Mouse (Mus musculus) myocyte (in vitro differentiated cells): Measurements from ENCODE around the gene Fdx1.

Experiments
- CEBPB ChIP-seq: IDR thresholded peaks from 2 replicates; pipeline ENCODE4 v1.6.1; 2011; ENCODE audit warnings: mild to moderate bottlenecking, moderate library complexity; ENCODE audit not compliant: poor library complexity, insufficient read depth, severe bottlenecking
- E2F4 ChIP-seq: IDR thresholded peaks from one replicate; pipeline ENCODE4 v1.6.1; 2011; ENCODE audit warnings: mild to moderate bottlenecking, control low read depth, moderate library complexity; ENCODE audit not compliant: insufficient read depth
- MAX ChIP-seq: IDR thresholded peaks from one replicate; pipeline ENCODE4 v1.6.1; 2011; ENCODE audit warnings: low read depth, mild to moderate bottlenecking, control low read depth
- MYOD1 ChIP-seq, 3 experiments: IDR thresholded peaks; one replicate each; pipeline ENCODE4 v1.6.1; 2011; ENCODE audit warnings: control low read depth in 2 of 3, low read depth in 2 of 3, mild to moderate bottlenecking in 2 of 3, moderate library complexity in 1 of 3; ENCODE audit not compliant: insufficient read length in 2 of 3, control insufficient read depth in 1 of 3
- POLR2A ChIP-seq: IDR thresholded peaks from one replicate; pipeline ENCODE4 v1.6.1; 2011; ENCODE audit warnings: low read depth, mild to moderate bottlenecking, control low read depth, moderate library complexity; ENCODE audit not compliant: insufficient read length
- POLR2AphosphoS2 ChIP-seq: IDR thresholded peaks from one replicate; pipeline ENCODE4 v1.6.1; 2011; ENCODE audit warnings: low read depth, control low read depth; ENCODE audit not compliant: insufficient read length
- REST ChIP-seq: IDR thresholded peaks from one replicate; pipeline ENCODE4 v1.6.1; 2011; ENCODE audit warnings: mild to moderate bottlenecking, control low read depth, moderate library complexity; ENCODE audit not compliant: insufficient read depth, insufficient read length
- USF1 ChIP-seq: IDR thresholded peaks from one replicate; pipeline ENCODE4 v1.6.1; 2011; ENCODE audit warnings: low read depth, mild to moderate bottlenecking, control low read depth, moderate library complexity

DNA sequence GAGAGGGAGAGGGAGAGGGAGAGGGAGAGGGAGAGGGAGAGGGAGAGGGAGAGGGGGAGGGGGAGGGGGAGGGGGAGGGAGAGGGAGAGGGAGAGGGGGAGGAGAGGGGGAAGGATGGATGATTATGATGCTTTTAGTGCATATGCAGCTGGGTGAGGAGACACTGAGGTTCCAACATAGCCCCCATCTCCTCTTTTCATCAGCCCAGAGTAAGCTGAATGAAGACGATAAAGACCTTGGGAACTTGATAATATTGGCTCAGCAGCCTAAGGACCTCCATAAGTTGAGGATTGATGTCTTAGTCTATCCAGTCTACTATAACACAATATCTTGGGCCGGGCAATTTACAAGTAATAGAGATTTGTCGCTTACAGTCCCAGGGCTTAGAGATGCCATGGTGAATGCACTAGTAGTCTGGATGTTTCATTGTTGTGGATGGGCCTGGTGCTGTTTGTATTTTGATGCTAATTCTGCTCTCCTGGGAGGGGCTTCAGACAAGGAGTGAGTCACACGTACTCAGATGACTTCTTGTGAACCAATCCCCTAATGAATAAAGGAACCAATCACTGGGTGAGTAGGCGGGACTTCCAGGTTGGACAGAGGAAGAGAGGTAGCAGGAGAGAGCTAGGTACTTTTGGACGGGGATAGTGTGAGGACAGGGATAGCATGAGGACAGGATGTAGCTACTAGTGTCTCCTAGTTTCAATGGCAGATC is 15.3 kb upstream of the Fdx1 start:
- no peak for TF ChIP-seq POLR2A
- TF ChIP-seq CEBPB, result no peak
- no peak for TF ChIP-seq E2F4
- TF ChIP-seq MYOD1 (IDR thresholded peaks at IDR 0.05; ENCODE audit: control insufficient read depth in 1 of 3, insufficient read length in 2 of 3, low read depth in 2 of 3), result no peak
- no peak for TF ChIP-seq POLR2AphosphoS2
- no peak for TF ChIP-seq REST
- no peak for TF ChIP-seq MAX
- no peak for TF ChIP-seq USF1
